12 mouse cellular contexts compared by ENCODE assay signal in genomic region chr11:117521906-117522780, GRCm38 (mm10). TPM values are rescaled to one million over a fixed set of nuclear protein-coding genes. Genes with fewer than 3 reads are reported as not detected.
DNase-seq lines count a peak whose midpoint lies in the region; ATAC-seq and TF ChIP-seq lines count a peak whose summit lies in the region.
"Had no signal": no experiment of that assay in that cellular context is flagged by ENCODE, and none has a peak within 500 bp of the region (broad histone marks: within the 10 kb centered on the region; RNA-seq: fewer than 3 reads in every experiment).

No protein-coding gene starts in this region.

- peak; percentile 38 for DNase-seq in heart, adult 8-10 months (ENCODE audit: low spot score)
- peak; percentile 52 for DNase-seq in R1 (ENCODE audit: low read depth, low spot score)
- DNase-seq in midbrain, postnatal 0 days (ENCODE audit: low spot score) = no peak
- DNase-seq in testis, postnatal 14 days (ENCODE audit: low spot score) = no peak
- DNase-seq: cerebellum, adult 2 months had no signal

- H3K4me3 ChIP-seq in heart, embryonic 11.5 days (ENCODE audit: low read depth, low read length) = no peak overlapping the region
- no peak overlapping the region for H3K4me3 ChIP-seq in hindbrain, embryonic 12.5 days
- no peak overlapping the region for H3K4me3 ChIP-seq in midbrain, postnatal 0 days (ENCODE audit: low read depth, low read length)
- no peak overlapping the region for H3K4me3 ChIP-seq in kidney, embryonic 15.5 days (replicated peaks)
- H3K4me3 ChIP-seq: liver, embryonic 15.5 days had no signal

- no peak overlapping the region for H3K4me2 ChIP-seq in heart, embryonic 11.5 days
- H3K4me2 ChIP-seq in hindbrain, embryonic 12.5 days (replicated peaks) = no peak overlapping the region
- no peak overlapping the region for H3K4me2 ChIP-seq in midbrain, postnatal 0 days (ENCODE audit: low read depth, low read length, poor library complexity, severe bottlenecking)
- H3K4me2 ChIP-seq in kidney, embryonic 15.5 days = no peak overlapping the region
- H3K4me2 ChIP-seq: liver, embryonic 15.5 days had no signal

- TF ChIP-seq CTCF in midbrain, postnatal 0 days (IDR thresholded peaks at IDR 0.05) = no peak

- H3K9ac ChIP-seq in heart, embryonic 11.5 days (ENCODE audit: low read depth, low read length) = no peak overlapping the region
- H3K9ac ChIP-seq in hindbrain, embryonic 12.5 days = no peak overlapping the region
- no peak overlapping the region for H3K9ac ChIP-seq in midbrain, postnatal 0 days (replicated peaks; ENCODE audit: low read length, poor library complexity, severe bottlenecking)
- no peak overlapping the region for H3K9ac ChIP-seq in kidney, embryonic 15.5 days
- H3K9ac ChIP-seq: liver, embryonic 15.5 days had no signal

- H3K4me1 ChIP-seq in heart, embryonic 11.5 days (ENCODE audit: control insufficient read depth, insufficient read depth, low read length) = peaks cover 3% of the 10 kb centered on the region; the same call in 1 of the 2 replicates
- H3K4me1 ChIP-seq in hindbrain, embryonic 12.5 days = peaks cover 39% of the 10 kb centered on the region
- peaks cover 13% of the 10 kb centered on the region; the same call in 1 of the 2 replicates for H3K4me1 ChIP-seq in midbrain, postnatal 0 days (ENCODE audit: insufficient read depth, low read length)
- H3K4me1 ChIP-seq in kidney, embryonic 15.5 days = peaks cover 29% of the 10 kb centered on the region
- H3K4me1 ChIP-seq: liver, embryonic 15.5 days had no signal

- no peak for ATAC-seq in heart, embryonic 11.5 days (replicated peaks; ENCODE audit: insufficient number of reproducible peaks, low FRiP score, low TSS enrichment)
- ATAC-seq in hindbrain, embryonic 12.5 days (ENCODE audit: low FRiP score) = no peak
- no peak for ATAC-seq in midbrain, postnatal 0 days (ENCODE audit: low FRiP score)
- ATAC-seq in kidney, embryonic 15.5 days (replicated peaks; ENCODE audit: low FRiP score) = no peak
- no peak for ATAC-seq in CD4-positive, CD25-positive, alpha-beta regulatory T cell, adult 4 months

- 60% methylated on average over 13 of the region's 13 CpGs for WGBS in heart, embryonic 11.5 days (ENCODE audit: insufficient replicate concordance)
- WGBS in hindbrain, embryonic 12.5 days = 52% methylated on average over 13 of the region's 13 CpGs
- WGBS in midbrain, postnatal 0 days = 68% methylated on average over 13 of the region's 13 CpGs
- 44% methylated on average over 13 of the region's 13 CpGs for WGBS in kidney, embryonic 15.5 days

- 0 out of 2 replicates have a peak, but pooled peaks cover 6% of the 10 kb centered on the region for H3K27me3 ChIP-seq in heart, embryonic 11.5 days (ENCODE audit: control insufficient read depth, insufficient read depth, low read length)
- H3K27me3 ChIP-seq in hindbrain, embryonic 12.5 days = no peaks in the 10 kb centered on the region
- no peaks in the 10 kb centered on the region for H3K27me3 ChIP-seq in midbrain, postnatal 0 days (ENCODE audit: insufficient read depth, low read length)
- H3K27me3 ChIP-seq in kidney, embryonic 15.5 days = no peaks in the 10 kb centered on the region

- H3K36me3 ChIP-seq in heart, embryonic 11.5 days (ENCODE audit: control insufficient read depth, insufficient read depth, low read length) = no peaks in the 10 kb centered on the region
- no peaks in the 10 kb centered on the region for H3K36me3 ChIP-seq in hindbrain, embryonic 12.5 days
- no peaks in the 10 kb centered on the region for H3K36me3 ChIP-seq in midbrain, postnatal 0 days (ENCODE audit: insufficient read depth, low read length)
- H3K36me3 ChIP-seq in kidney, embryonic 15.5 days = no peaks in the 10 kb centered on the region
- H3K36me3 ChIP-seq: liver, embryonic 15.5 days had no signal

- H3K27ac ChIP-seq in heart, embryonic 11.5 days (ENCODE audit: low read depth, low read length) = no peak overlapping the region
- peak overlapping the region; percentile 69; the same call in 1 of the 2 replicates for H3K27ac ChIP-seq in hindbrain, embryonic 12.5 days
- peak overlapping the region; percentile 72; the same call in 1 of the 2 replicates for H3K27ac ChIP-seq in midbrain, postnatal 0 days (ENCODE audit: low read depth, low read length)
- H3K27ac ChIP-seq in kidney, embryonic 15.5 days = no peak overlapping the region
- H3K27ac ChIP-seq: liver, embryonic 15.5 days had no signal

- H3K9me3 ChIP-seq in heart, embryonic 11.5 days (replicated peaks; ENCODE audit: control insufficient read depth, low read length) = no peaks in the 10 kb centered on the region
- H3K9me3 ChIP-seq in hindbrain, embryonic 12.5 days (replicated peaks) = no peaks in the 10 kb centered on the region; the same call in 1 of the 2 replicates
- H3K9me3 ChIP-seq in midbrain, postnatal 0 days (ENCODE audit: low read length) = no peaks in the 10 kb centered on the region
- H3K9me3 ChIP-seq in kidney, embryonic 15.5 days (replicated peaks) = 0 out of 2 replicates have a peak, but pooled peaks cover 3% of the 10 kb centered on the region
- H3K9me3 ChIP-seq: liver, embryonic 15.5 days had no signal

RNA-seq across cellular contexts. Expression of gene Gm11733, which starts 38.0 kb away (rescaled TPM):
- under 1 TPM in 1 of 4 experiments, not detected in 3; 0.11 TPM for total RNA-seq in heart, adult 8-10 months (2022)
- polyA plus RNA-seq in heart, embryonic 11.5 days (2014; fragmentation: Nextera tagmentation; extraction: Ambion mirVana) = 0.13 TPM in 1 of 2 replicates, not detected in the other
- polyA plus RNA-seq in hindbrain, embryonic 12.5 days (2016; fragmentation: Nextera tagmentation; extraction: Ambion mirVana) = not detected in 2 replicates
- total RNA-seq in midbrain, postnatal 0 days (2014; rRNA removed) = 0.38 TPM in 1 of 2 replicates, not detected in the other
- polyA plus RNA-seq in midbrain, postnatal 0 days (2015; fragmentation: Nextera tagmentation; extraction: Ambion mirVana) = 0.07 TPM in 1 of 2 replicates, not detected in the other
- polyA plus RNA-seq in kidney, embryonic 15.5 days (2015; fragmentation: Nextera tagmentation; extraction: Ambion mirVana) = not detected in 2 replicates
- polyA plus RNA-seq in CD4-positive, CD25-positive, alpha-beta regulatory T cell, adult 4 months (2017; shearing (Covaris generic)) = not detected
- total RNA-seq: heart, postnatal 10 days had no signal
- polyA plus RNA-seq: liver, embryonic 15.5 days; testis, adult 2 months had no signal

Comparison
In these comparisons a context has a peak if more than half of its experiments do, and no peak if none do; other contexts are left out.
1. DNase-seq: peak in heart, adult 8-10 months (single experiment) and R1 (single experiment); none in midbrain, postnatal 0 days (single experiment) and testis, postnatal 14 days (single experiment).
2. H3K27ac ChIP-seq: peak in hindbrain, embryonic 12.5 days (single experiment) and midbrain, postnatal 0 days (single experiment); none in heart, embryonic 11.5 days (single experiment) and kidney, embryonic 15.5 days (single experiment).